Mouse (Mus musculus) stomach, postnatal 0 days (tissue): ENCODE data around the gene Ttc9c. TPM values are rescaled to one million over a fixed set of nuclear protein-coding genes. Genes with fewer than 3 reads are reported as not detected.

Experiments used
- ATAC-seq: fragments of 200-750 bp; cut with Nextera tagmentation; 2 replicates; pipeline ENCODE4 v1.8.0; 2017; ENCODE audit not compliant: low FRiP score, low TSS enrichment
- DNase-seq: peaks from one replicate; pipeline ENCODE4 v3.0.0-alpha.2; 2016; ENCODE audit warnings: low spot score
- H3K27ac ChIP-seq: fragments of 300-500 bp; sonication (generic); replicated peaks from 2 replicates; pipeline ENCODE4 v1.5.1; 2014; ENCODE audit warnings: mild to moderate bottlenecking, control low read depth
- H3K27me3 ChIP-seq: fragments of 300-500 bp; sonication (generic); 2 replicates; pipeline ENCODE4 v1.6.1; 2014; ENCODE audit warnings: low read length; ENCODE audit not compliant: control insufficient read depth, insufficient read depth
- H3K36me3 ChIP-seq: fragments of 300-500 bp; sonication (generic); 2 replicates; pipeline ENCODE4 v1.6.1; 2014; ENCODE audit warnings: low read length, mixed read lengths; ENCODE audit not compliant: control insufficient read depth, insufficient read depth
- H3K4me1 ChIP-seq: fragments of 300-500 bp; sonication (generic); replicated peaks from 2 replicates; pipeline ENCODE4 v1.6.1; 2014; ENCODE audit warnings: antibody characterized with exemption; ENCODE audit not compliant: control insufficient read depth, insufficient read depth
- H3K4me2 ChIP-seq: fragments of 300-500 bp; sonication (generic); replicated peaks from 2 replicates; pipeline ENCODE4 v1.6.1; 2014; ENCODE audit warnings: low read depth, mild to moderate bottlenecking, control low read depth, moderate library complexity
- H3K4me3 ChIP-seq: fragments of 300-500 bp; sonication (generic); 2 replicates; pipeline ENCODE4 v1.5.1; 2014; ENCODE audit warnings: low read depth, low read length, control low read depth
- H3K9ac ChIP-seq: fragments of 300-500 bp; sonication (generic); 2 replicates; pipeline ENCODE4 v1.6.1; 2014; ENCODE audit warnings: mild to moderate bottlenecking, low read length, control low read depth, mixed read lengths
- H3K9me3 ChIP-seq: fragments of 300-500 bp; sonication (generic); 2 replicates; pipeline ENCODE4 v1.6.1; 2016; ENCODE audit warnings: low read length; ENCODE audit not compliant: control insufficient read depth
- CTCF ChIP-seq: IDR thresholded peaks from 2 replicates; pipeline ENCODE4 v1.5.1; 2016; ENCODE audit warnings: antibody characterized with exemption, low read depth, mild to moderate bottlenecking, moderate library complexity
- EP300 ChIP-seq: optimal IDR thresholded peaks from 2 replicates; pipeline ENCODE3; 2016; ENCODE audit warnings: antibody characterized with exemption
- WGBS: fragments of 180-500 bp; shearing (Covaris S2); extraction: QIAGEN DNeasy Blood & Tissue Kit; methylation state at CpG from one replicate; pipeline ENCODE4 v1.1.7; 2014; 5-methylcytosine and 5-hydroxymethylcytosine counted together
- polyA plus RNA-seq: library from polyadenylated mRNA; unstranded; fragments of >200 nt; fragmentation: Nextera tagmentation; extraction: Ambion mirVana; gene quantifications from 2 replicates; pipeline ENCODE4 v1.2.1, GENCODE M21; 2015

The Ttc9c gene
- polyA plus RNA-seq, 1 experiment from 2014 or later, result 23.1 TPM

- 44% methylated on average over 7 of the region's 7 CpGs for WGBS
- TF ChIP-seq CTCF, result peak; percentile 34; the same call in 1 of the 2 replicates
- no peak for TF ChIP-seq EP300
- H3K36me3 ChIP-seq, result peaks cover 7% of the 10 kb centered on the region
- DNase-seq, result peak; percentile 52
- no peaks in the 10 kb centered on the region for H3K27me3 ChIP-seq
- peak; percentile 34; the same call in 1 of the 2 replicates for ATAC-seq
- no peaks in the 10 kb centered on the region; the same call in 1 of the 2 replicates for H3K4me1 ChIP-seq
- H3K4me2 ChIP-seq, result no peak overlapping the region
- H3K4me3 ChIP-seq, result no peak overlapping the region
- H3K9ac ChIP-seq, result no peak overlapping the region
- no peak overlapping the region for H3K27ac ChIP-seq
- no peaks in the 10 kb centered on the region for H3K9me3 ChIP-seq
Observed at GRCm38 (mm10) chr19:8851639-8852038, 32.5 kb upstream of the Ttc9c start.

- TF ChIP-seq EP300, result no peak
- TF ChIP-seq CTCF, result peak; percentile 27
- Histone ChIP-seq H3K27ac (peak within 1 kb of the TSS; percentile 61), H3K27me3 (no peaks in the 10 kb centered on the region), H3K4me1 (no peaks in the 10 kb centered on the region; the same call in 1 of the 2 replicates), H3K4me3 (no peak within 1 kb of the TSS), H3K9me3 (no peaks in the 10 kb centered on the region), H3K9ac (peak within 1 kb of the TSS; percentile 35; the same call in 1 of the 2 replicates), H3K36me3 (peaks cover 13% of the 10 kb centered on the region), H3K4me2 (peak within 1 kb of the TSS; percentile 14; the same call in 1 of the 2 replicates)
- 16% methylated on average over 7 of the region's 7 CpGs for WGBS
- ATAC-seq, result peak; percentile 88
- peak; percentile 46 for DNase-seq
Observed at GRCm38 (mm10) chr19:8850402-8850901, 31.3 kb upstream of the Ttc9c start, which contains the start of gene Lrrn4cl. Gene Lrrn4cl, plus strand, starts transcription at chr19:8850768.

- no peak overlapping the region for H3K4me3 ChIP-seq
- H3K36me3 ChIP-seq, result peaks cover 13% of the 10 kb centered on the region
- H3K4me2 ChIP-seq, result no peak overlapping the region
- TF ChIP-seq CTCF (no peak), EP300 (no peak)
- 56% methylated on average over 5 of the region's 5 CpGs for WGBS
- H3K4me1 ChIP-seq, result no peaks in the 10 kb centered on the region; the same call in 1 of the 2 replicates
- no peak for ATAC-seq
- no peak for DNase-seq
- no peak overlapping the region for H3K9ac ChIP-seq
- no peaks in the 10 kb centered on the region for H3K9me3 ChIP-seq
- no peaks in the 10 kb centered on the region for H3K27me3 ChIP-seq
- no peak overlapping the region for H3K27ac ChIP-seq
Observed at GRCm38 (mm10) chr19:8848356-8848755, 29.2 kb upstream of the Ttc9c start.

- Histone ChIP-seq H3K4me2 (no peak overlapping the region), H3K4me1 (no peaks in the 10 kb centered on the region), H3K4me3 (no peak overlapping the region), H3K9ac (no peak overlapping the region), H3K27me3 (no peaks in the 10 kb centered on the region), H3K36me3 (peaks cover 16% of the 10 kb centered on the region), H3K9me3 (no peaks in the 10 kb centered on the region), H3K27ac (no peak overlapping the region)
- TF ChIP-seq EP300 (no peak), CTCF (peak; percentile 85)
- ATAC-seq, result no peak
- WGBS, result 65% methylated on average over 5 of the region's 5 CpGs
- peak; percentile 75 for DNase-seq
Observed at GRCm38 (mm10) chr19:8844371-8845129, 25.4 kb upstream of the Ttc9c start.

- 80% methylated on average over 6 of the region's 6 CpGs for WGBS
- Histone ChIP-seq H3K9ac (no peak overlapping the region), H3K27me3 (no peaks in the 10 kb centered on the region), H3K4me1 (no peaks in the 10 kb centered on the region), H3K4me2 (no peak overlapping the region), H3K27ac (no peak overlapping the region), H3K36me3 (peaks cover 16% of the 10 kb centered on the region), H3K4me3 (no peak overlapping the region), H3K9me3 (no peaks in the 10 kb centered on the region)
- TF ChIP-seq EP300, result no peak
- TF ChIP-seq CTCF, result no peak
- DNase-seq, result no peak
- ATAC-seq, result no peak
Observed at GRCm38 (mm10) chr19:8842961-8843360, 23.8 kb upstream of the Ttc9c start.

GRCm38 (mm10) chr19:8841012-8841411, 21.9 kb upstream of the Ttc9c start:
- no peaks in the 10 kb centered on the region for H3K27me3 ChIP-seq
- 0 out of 2 replicates have a peak overlapping the region, but pooled peaks have one; percentile 36 for H3K9ac ChIP-seq
- H3K4me2 ChIP-seq, result peak overlapping the region; percentile 71
- ATAC-seq, result no peak
- 92% methylated on average over 7 of the region's 7 CpGs for WGBS
- no peak for DNase-seq
- H3K4me1 ChIP-seq, result no peaks in the 10 kb centered on the region
- H3K27ac ChIP-seq, result no peak overlapping the region
- peak overlapping the region; percentile 52 for H3K4me3 ChIP-seq
- peaks cover 4% of the 10 kb centered on the region; the same call in 1 of the 2 replicates for H3K36me3 ChIP-seq
- no peaks in the 10 kb centered on the region for H3K9me3 ChIP-seq
- TF ChIP-seq CTCF (no peak), EP300 (no peak)
